Mouse (Mus musculus) gastrocnemius, adult 18-20 months (tissue): ENCODE measurements around the gene Gm20538. TPM values are rescaled to one million over a fixed set of nuclear protein-coding genes. Genes with fewer than 3 reads are reported as not detected.

Experiments
- DNase-seq: peaks from one replicate; pipeline ENCODE4 v3.0.0; 2021; ENCODE audit warnings: low spot score
- total RNA-seq, 2 experiments: library from RNA; stranded (reverse); gene quantifications; 2 replicates each; pipeline ENCODE4 v1.2.3; 2021

Gm20538 gene
- total RNA-seq, 2 experiments from 2014 or later = not detected

GRCm38 (mm10) chr19:44535376-44535775 lies 17.3 kb downstream of the Gm20538 start:
- DNase-seq = no peak

- DNase-seq = no peak
Observed at GRCm38 (mm10) chr19:44530018-44530417, 22.6 kb downstream of the Gm20538 start.

- DNase-seq = no peak
Observed at GRCm38 (mm10) chr19:44525551-44526205, 27.0 kb downstream of the Gm20538 start.

- DNase-seq = peak; percentile 56
Observed at GRCm38 (mm10) chr19:44519152-44519551, 33.5 kb downstream of the Gm20538 start.

GRCm38 (mm10) chr19:44517996-44518768 lies 34.4 kb downstream of the Gm20538 start:
- DNase-seq = no peak

- no peak for DNase-seq
Observed at GRCm38 (mm10) chr19:44515769-44516168, 36.9 kb downstream of the Gm20538 start.

- no peak for DNase-seq
Observed at GRCm38 (mm10) chr19:44514521-44515451, 37.8 kb downstream of the Gm20538 start.

GRCm38 (mm10) chr19:44513921-44514482 lies 38.6 kb downstream of the Gm20538 start:
- no peak for DNase-seq

- DNase-seq = no peak
Observed at GRCm38 (mm10) chr19:44513054-44513833, 39.4 kb downstream of the Gm20538 start.

- DNase-seq = no peak
Observed at GRCm38 (mm10) chr19:44512601-44513000, 40.0 kb downstream of the Gm20538 start.

GRCm38 (mm10) chr19:44511451-44512231 lies 41.0 kb downstream of the Gm20538 start:
- no peak for DNase-seq

GRCm38 (mm10) chr19:44510534-44511175 lies 42.0 kb downstream of the Gm20538 start:
- DNase-seq = no peak

GRCm38 (mm10) chr19:44502741-44503140 lies 49.9 kb downstream of the Gm20538 start:
- peak; percentile 49 for DNase-seq

GRCm38 (mm10) chr19:44501925-44502324 lies 50.7 kb downstream of the Gm20538 start:
- no peak for DNase-seq

- no peak for DNase-seq
Observed at GRCm38 (mm10) chr19:44500240-44500639, 52.4 kb downstream of the Gm20538 start.

- DNase-seq = no peak
Observed at GRCm38 (mm10) chr19:44498936-44499335, 53.7 kb downstream of the Gm20538 start.

GRCm38 (mm10) chr19:44496941-44497340 lies 55.7 kb downstream of the Gm20538 start:
- DNase-seq = no peak

- DNase-seq = no peak
Observed at GRCm38 (mm10) chr19:44496511-44496910, 56.1 kb downstream of the Gm20538 start.
